Mouse (Mus musculus) liver, postnatal 0 days (tissue): Measurements from ENCODE around the gene Gm26920.

Experiments used
- CTCF ChIP-seq: sonication (generic); IDR thresholded peaks from 2 replicates; pipeline ENCODE4 v1.5.1; 2016; ENCODE audit warnings: antibody characterized with exemption, low read depth
- EP300 ChIP-seq: IDR thresholded peaks from 2 replicates; pipeline ENCODE4 v1.6.1; 2016; ENCODE audit warnings: antibody characterized with exemption, low read depth, mild to moderate bottlenecking

DNA sequence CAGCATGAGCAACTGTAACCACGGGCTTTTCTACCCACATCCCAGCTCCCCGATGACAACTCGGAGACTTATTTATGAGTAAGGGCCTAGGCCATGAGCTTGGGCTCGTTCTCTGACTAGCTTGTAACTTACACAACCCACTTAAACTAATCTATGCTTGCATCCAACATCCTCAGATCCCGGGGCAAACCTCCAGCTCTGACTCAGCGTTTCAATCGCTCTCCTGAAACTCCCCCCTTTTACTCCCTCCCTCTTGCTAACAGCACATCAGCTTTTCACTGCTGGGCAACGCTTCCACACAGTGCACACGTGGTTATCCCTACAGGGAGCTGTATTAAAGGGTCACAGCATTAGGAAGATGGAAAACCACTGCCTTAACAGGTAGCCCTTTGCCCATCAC, 3.7 kb downstream of the Gm26920 start:
- TF ChIP-seq CTCF (no peak), EP300 (no peak)
